Mouse (Mus musculus): ENCODE results near the gene Cfap70. TPM values are rescaled to one million over a fixed set of nuclear protein-coding genes. Genes with fewer than 3 reads are reported as not detected.
A peak's percentile ranks its signal among the peaks of the same experiment; 100 is the strongest.

Cfap70 gene
- polyA plus RNA-seq, 1 experiment from 2014 or later, result 1.7 TPM

- H3K4me3 ChIP-seq, result no peak overlapping the region
- WGBS, result 64% methylated on average over 4 of the region's 4 CpGs
Observed at GRCm38 (mm10) chr14:20477261-20478025, 25.4 kb upstream of the Cfap70 start.

GRCm38 (mm10) chr14:20460216-20460615, 8.2 kb upstream of the Cfap70 start:
- Histone ChIP-seq H3K27ac (no peak overlapping the region), H3K9me3 (no peaks in the 10 kb centered on the region), H3K4me2 (no peak overlapping the region), H3K27me3 (no peaks in the 10 kb centered on the region), H3K4me1 (no peaks in the 10 kb centered on the region), H3K36me3 (peaks cover 71% of the 10 kb centered on the region), H3K4me3 (no peak overlapping the region), H3K9ac (no peak overlapping the region)
- ATAC-seq (ENCODE audit: borderline replicate concordance, extremely low read depth, low FRiP score, low TSS enrichment), result no peak
- WGBS, result 72% methylated on average over 14 of the region's 14 CpGs

More at GRCm38 (mm10) chr14:20477261-20478025, 25.4 kb upstream of the Cfap70 start:
- Histone ChIP-seq H3K9ac (no peak overlapping the region), H3K9me3 (no peaks in the 10 kb centered on the region), H3K27ac (no peak overlapping the region), H3K4me2 (no peak overlapping the region), H3K4me1 (peaks cover 14% of the 10 kb centered on the region), H3K27me3 (no peaks in the 10 kb centered on the region), H3K36me3 (no peaks in the 10 kb centered on the region)
- ATAC-seq (ENCODE audit: borderline replicate concordance, extremely low read depth, low FRiP score, low TSS enrichment), result no peak

GRCm38 (mm10) chr14:20458378-20458777, 6.4 kb upstream of the Cfap70 start:
- WGBS, result 89% methylated on average over 9 of the region's 9 CpGs
- Histone ChIP-seq H3K9ac (no peak overlapping the region), H3K27me3 (no peaks in the 10 kb centered on the region), H3K4me1 (no peaks in the 10 kb centered on the region), H3K36me3 (peaks cover 59% of the 10 kb centered on the region), H3K27ac (no peak overlapping the region), H3K4me2 (no peak overlapping the region), H3K9me3 (no peaks in the 10 kb centered on the region), H3K4me3 (no peak overlapping the region)
- no peak for ATAC-seq (ENCODE audit: borderline replicate concordance, extremely low read depth, low FRiP score, low TSS enrichment)

DNA sequence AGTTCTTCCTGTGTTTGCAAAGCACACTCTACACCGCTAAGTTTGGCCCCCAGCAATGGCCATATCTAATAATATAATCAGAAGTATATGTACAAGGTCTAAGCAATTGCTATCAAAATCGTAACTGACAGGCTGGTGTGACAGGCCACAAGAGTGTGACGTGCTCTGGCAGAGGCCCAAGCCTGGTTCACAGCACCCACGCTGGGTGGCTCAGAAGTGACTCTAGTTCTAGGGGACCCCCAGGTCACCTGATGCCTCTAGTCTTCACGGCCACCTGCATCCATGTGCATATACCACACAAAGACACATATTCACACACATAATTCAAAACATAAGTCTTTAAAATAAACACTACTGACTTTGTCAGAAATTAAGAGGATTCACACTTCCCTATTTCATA, 903 bp upstream of the Cfap70 start:
- H3K4me1 ChIP-seq, result 0 out of 2 replicates have a peak, but pooled peaks cover 4% of the 10 kb centered on the region
- no peak for ATAC-seq (ENCODE audit: borderline replicate concordance, extremely low read depth, low FRiP score, low TSS enrichment)
- 85% methylated on average over 5 of the region's 5 CpGs for WGBS
- H3K4me2 ChIP-seq, result no peak overlapping the region
- H3K27ac ChIP-seq, result no peak overlapping the region
- peaks cover 13% of the 10 kb centered on the region for H3K36me3 ChIP-seq
- no peaks in the 10 kb centered on the region for H3K9me3 ChIP-seq
- no peaks in the 10 kb centered on the region for H3K27me3 ChIP-seq
- no peak overlapping the region for H3K4me3 ChIP-seq
- no peak overlapping the region for H3K9ac ChIP-seq

GRCm38 (mm10) chr14:20451302-20451701, 724 bp downstream of the Cfap70 start:
- Histone ChIP-seq H3K4me1 (0 out of 2 replicates have a peak, but pooled peaks cover 4% of the 10 kb centered on the region), H3K36me3 (peaks cover 5% of the 10 kb centered on the region), H3K9me3 (no peaks in the 10 kb centered on the region), H3K27me3 (no peaks in the 10 kb centered on the region), H3K4me2 (peak overlapping the region; percentile 67), H3K4me3 (peak overlapping the region; percentile 43), H3K27ac (no peak overlapping the region), H3K9ac (peak overlapping the region; percentile 35; the same call in 1 of the 2 replicates)
- 6% methylated on average over 2 of the region's 2 CpGs for WGBS
- ATAC-seq (ENCODE audit: borderline replicate concordance, extremely low read depth, low FRiP score, low TSS enrichment), result no peak

- Histone ChIP-seq H3K36me3 (no peaks in the 10 kb centered on the region), H3K4me2 (no peak overlapping the region), H3K27ac (no peak overlapping the region), H3K27me3 (no peaks in the 10 kb centered on the region), H3K4me1 (0 out of 2 replicates have a peak, but pooled peaks cover 4% of the 10 kb centered on the region), H3K4me3 (no peak overlapping the region), H3K9ac (no peak overlapping the region), H3K9me3 (no peaks in the 10 kb centered on the region)
- 46% methylated on average over 12 of the region's 12 CpGs for WGBS
- ATAC-seq (ENCODE audit: borderline replicate concordance, extremely low read depth, low FRiP score, low TSS enrichment), result 0 out of 2 replicates have a peak, but pooled peaks have one; percentile 23
Observed at GRCm38 (mm10) chr14:20447209-20447608, 4.8 kb downstream of the Cfap70 start.

DNA sequence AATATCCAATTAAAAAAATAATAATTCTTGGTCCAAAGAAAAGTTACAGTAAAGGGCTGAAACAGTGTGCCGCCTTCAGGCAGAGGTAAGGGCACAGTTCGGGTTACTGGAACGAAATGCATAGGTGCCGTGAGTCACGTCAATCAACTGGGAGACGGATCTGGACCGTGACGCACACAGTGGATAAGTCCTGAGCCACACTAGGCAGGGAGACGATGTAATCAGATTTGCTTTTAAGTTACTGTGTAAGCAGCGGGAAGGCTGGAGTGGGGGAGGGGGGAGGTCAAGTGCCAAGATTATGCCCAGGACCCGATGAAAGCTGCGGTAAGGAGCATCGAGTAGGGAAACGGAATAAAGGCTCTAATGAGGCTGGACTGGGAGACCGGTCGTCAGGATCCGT, 9.8 kb downstream of the Cfap70 start:
- Histone ChIP-seq H3K36me3 (no peaks in the 10 kb centered on the region), H3K4me1 (no peaks in the 10 kb centered on the region), H3K9me3 (no peaks in the 10 kb centered on the region), H3K9ac (no peak overlapping the region), H3K27ac (no peak overlapping the region), H3K4me2 (no peak overlapping the region), H3K4me3 (no peak overlapping the region), H3K27me3 (no peaks in the 10 kb centered on the region)
- 55% methylated on average over 17 of the region's 17 CpGs for WGBS
- no peak for ATAC-seq (ENCODE audit: borderline replicate concordance, extremely low read depth, low FRiP score, low TSS enrichment)

GRCm38 (mm10) chr14:20436976-20437375, 15.1 kb downstream of the Cfap70 start:
- H3K36me3 ChIP-seq, result no peaks in the 10 kb centered on the region
- 62% methylated on average over 6 of the region's 6 CpGs for WGBS

GRCm38 (mm10) chr14:20432420-20432819, 19.6 kb downstream of the Cfap70 start:
- no peaks in the 10 kb centered on the region for H3K36me3 ChIP-seq

More at GRCm38 (mm10) chr14:20436976-20437375, 15.1 kb downstream of the Cfap70 start:
- Histone ChIP-seq H3K9ac (no peak overlapping the region), H3K27me3 (no peaks in the 10 kb centered on the region), H3K4me2 (no peak overlapping the region), H3K4me1 (no peaks in the 10 kb centered on the region), H3K9me3 (no peaks in the 10 kb centered on the region), H3K27ac (no peak overlapping the region), H3K4me3 (no peak overlapping the region)
- no peak for ATAC-seq (ENCODE audit: borderline replicate concordance, extremely low read depth, low FRiP score, low TSS enrichment)

DNA sequence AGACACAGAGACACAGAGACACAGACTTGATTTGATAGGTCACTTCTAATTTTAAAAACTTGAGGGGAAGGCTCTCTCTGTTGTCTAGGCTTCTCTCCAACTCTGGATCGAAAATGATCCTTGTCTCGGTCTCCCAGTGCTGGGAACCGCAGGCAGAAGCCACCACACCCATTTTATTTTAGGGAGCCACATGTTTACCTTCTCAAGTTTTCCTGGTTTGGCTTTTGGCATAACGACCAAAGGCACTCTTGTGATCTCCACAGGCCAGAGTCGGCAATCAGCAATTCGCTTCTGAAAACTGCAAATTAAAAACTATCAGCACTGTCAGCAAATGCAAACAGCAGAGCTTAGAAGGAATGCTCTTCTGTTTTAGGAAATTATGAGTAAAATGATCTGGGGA, 20.3 kb downstream of the Cfap70 start:
- Histone ChIP-seq H3K9me3 (no peaks in the 10 kb centered on the region), H3K9ac (no peak overlapping the region), H3K4me3 (no peak overlapping the region), H3K4me2 (no peak overlapping the region), H3K4me1 (no peaks in the 10 kb centered on the region), H3K36me3 (no peaks in the 10 kb centered on the region), H3K27me3 (no peaks in the 10 kb centered on the region), H3K27ac (no peak overlapping the region)
- 63% methylated on average over 6 of the region's 6 CpGs for WGBS
- no peak for ATAC-seq (ENCODE audit: borderline replicate concordance, extremely low read depth, low FRiP score, low TSS enrichment)

More at GRCm38 (mm10) chr14:20432420-20432819, 19.6 kb downstream of the Cfap70 start:
- H3K27ac ChIP-seq, result no peak overlapping the region
- no peak for ATAC-seq (ENCODE audit: borderline replicate concordance, extremely low read depth, low FRiP score, low TSS enrichment)
- no peaks in the 10 kb centered on the region for H3K27me3 ChIP-seq
- H3K4me2 ChIP-seq, result no peak overlapping the region
- H3K9me3 ChIP-seq, result no peaks in the 10 kb centered on the region
- WGBS, result 71% methylated on average over 4 of the region's 4 CpGs
- no peak overlapping the region for H3K4me3 ChIP-seq
- H3K4me1 ChIP-seq, result no peaks in the 10 kb centered on the region
- no peak overlapping the region for H3K9ac ChIP-seq

- Histone ChIP-seq H3K27me3 (no peaks in the 10 kb centered on the region), H3K4me2 (no peak overlapping the region), H3K9ac (no peak overlapping the region), H3K4me1 (no peaks in the 10 kb centered on the region), H3K36me3 (no peaks in the 10 kb centered on the region), H3K9me3 (no peaks in the 10 kb centered on the region), H3K4me3 (no peak overlapping the region), H3K27ac (no peak overlapping the region)
- WGBS, result 40% methylated on average over 1 of the region's 1 CpGs
- ATAC-seq (ENCODE audit: borderline replicate concordance, extremely low read depth, low FRiP score, low TSS enrichment), result no peak
Observed at GRCm38 (mm10) chr14:20429833-20430232, 22.2 kb downstream of the Cfap70 start.

GRCm38 (mm10) chr14:20428593-20428992, 23.4 kb downstream of the Cfap70 start:
- Histone ChIP-seq H3K4me1 (no peaks in the 10 kb centered on the region), H3K4me2 (no peak overlapping the region), H3K9ac (no peak overlapping the region), H3K27ac (no peak overlapping the region), H3K36me3 (no peaks in the 10 kb centered on the region), H3K27me3 (no peaks in the 10 kb centered on the region), H3K4me3 (no peak overlapping the region), H3K9me3 (no peaks in the 10 kb centered on the region)
- ATAC-seq (ENCODE audit: borderline replicate concordance, extremely low read depth, low FRiP score, low TSS enrichment), result no peak
- 23% methylated on average over 1 of the region's 1 CpGs for WGBS

Data from lung, embryonic 15.5 days (tissue).